Mouse (Mus musculus): ENCODE measurements around the gene Gpr12.
"Not testable (repeated sequence)": the region's sequence is repeated elsewhere in the genome, so short reads cannot be mapped to it uniquely, and the experiment has no call there.

Gene Gpr12

GRCm38 (mm10) chr5:146585307-146585651 is 240 bp upstream of the Gpr12 start:
- no peak for DNase-seq

DNA sequence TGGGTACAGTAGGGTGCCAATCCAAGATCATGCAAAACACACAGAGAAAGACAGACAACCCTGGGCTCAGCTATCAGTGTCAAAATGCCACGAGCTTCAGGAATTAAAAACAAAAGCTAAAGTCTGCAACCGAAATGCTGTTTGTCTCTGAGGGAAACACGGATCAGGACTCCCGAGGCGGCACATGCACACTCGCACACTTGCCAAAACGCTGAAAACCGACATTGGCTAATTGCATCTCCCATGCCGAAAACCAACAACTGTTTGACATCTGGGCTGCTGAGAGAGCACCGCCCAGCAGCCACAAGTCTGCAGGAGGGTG is 922 bp downstream of the Gpr12 start:
- DNase-seq, result no peak

DNA sequence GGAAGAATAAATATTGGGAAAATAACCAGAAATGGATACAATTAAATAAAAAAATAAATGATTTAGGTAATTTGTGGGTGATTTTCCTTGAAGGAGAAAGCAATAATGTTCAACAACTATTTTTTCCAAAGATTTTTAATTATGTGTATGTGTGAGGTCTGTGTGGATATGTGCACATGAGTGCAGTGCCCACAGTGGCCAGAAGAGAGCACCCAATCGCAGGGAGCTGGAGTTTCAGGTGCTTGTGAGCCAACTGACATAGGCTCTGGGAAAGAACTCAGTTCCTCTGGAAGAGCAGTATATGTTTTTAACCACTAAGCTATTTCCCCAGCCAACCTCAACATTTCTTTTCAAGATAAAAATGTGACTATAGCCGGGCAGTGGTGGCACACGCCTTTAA is 8.4 kb downstream of the Gpr12 start:
- DNase-seq, result no peak

DNA sequence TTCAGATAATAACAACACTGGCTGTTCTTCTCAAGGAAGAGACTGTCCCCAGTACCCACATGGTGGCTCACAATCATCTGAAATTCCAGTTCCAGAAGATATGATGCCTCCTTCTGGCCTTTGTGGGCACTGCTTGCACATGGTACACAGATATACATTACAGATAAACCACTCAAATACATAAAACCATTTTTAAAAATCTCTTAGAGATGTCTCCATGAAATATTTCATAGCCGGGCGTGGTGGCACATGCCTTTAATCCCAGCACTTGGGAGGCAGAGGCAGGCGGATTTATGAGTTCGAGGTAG is 12.3 kb downstream of the Gpr12 start:
- DNase-seq, result not testable (repeated sequence)

DNA sequence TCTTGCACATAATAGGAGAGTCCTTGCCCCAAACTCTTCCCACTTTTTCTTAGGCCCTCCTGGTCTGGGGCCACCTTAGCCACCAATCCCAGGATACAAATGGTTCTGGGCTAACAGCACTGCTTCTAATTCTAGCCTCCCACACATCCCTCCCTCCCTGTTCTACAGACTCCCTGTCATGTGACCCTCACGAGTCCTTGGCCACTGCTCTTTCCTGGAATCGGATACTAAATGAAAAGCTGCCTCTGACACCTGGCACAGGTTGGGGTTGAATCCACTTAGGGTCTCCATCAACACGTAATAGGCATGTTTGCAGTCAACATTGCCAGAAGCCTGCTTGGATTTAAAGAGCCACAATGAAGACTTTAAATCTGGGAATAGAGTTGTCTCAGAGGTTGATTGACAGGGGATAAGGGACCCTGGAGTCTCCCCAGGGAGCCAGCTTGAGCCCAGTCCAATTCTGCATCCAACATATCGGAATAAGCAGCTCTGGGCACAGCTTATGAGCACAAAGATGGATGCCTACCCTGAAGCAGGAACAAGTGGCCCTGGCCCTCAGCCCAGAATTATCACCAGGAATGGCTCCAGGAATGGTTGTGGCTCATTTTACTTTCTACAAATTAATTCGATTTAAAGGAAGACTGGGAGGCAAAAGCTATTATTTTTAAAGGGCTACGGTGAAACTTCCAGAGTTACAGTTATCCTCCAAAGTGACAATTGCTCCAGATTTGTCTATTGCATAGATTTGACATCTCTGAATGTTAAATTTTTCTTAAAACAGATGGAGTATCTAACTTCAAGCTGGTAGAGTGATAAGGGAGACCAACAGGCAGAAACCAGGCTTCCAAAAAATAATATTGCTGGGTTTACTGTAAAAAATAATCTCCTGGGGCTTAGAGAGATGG is 13.0 kb downstream of the Gpr12 start:
- DNase-seq, result peak; percentile 16 to 19

DNA sequence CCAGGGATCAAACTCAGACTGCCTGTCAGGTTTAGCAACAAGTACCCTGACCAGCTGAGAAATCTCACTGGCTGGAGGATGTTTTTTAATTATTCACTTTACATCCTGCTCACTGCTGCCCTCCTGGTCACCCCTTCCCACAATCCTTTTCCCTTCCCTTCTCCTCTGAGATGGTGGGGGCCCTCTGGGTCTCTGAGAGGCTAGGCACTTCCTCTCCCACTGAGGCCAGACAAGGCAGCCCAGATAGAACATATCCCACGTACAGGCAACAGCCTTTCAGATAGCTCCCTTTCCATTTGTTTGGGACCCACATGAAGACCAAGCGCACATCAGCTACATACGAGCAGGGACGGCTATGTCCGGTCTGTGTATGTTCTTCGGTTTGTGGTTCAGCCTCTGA is 14.9 kb downstream of the Gpr12 start:
- not testable (repeated sequence) for DNase-seq

GRCm38 (mm10) chr5:146567054-146567453 is 18.0 kb downstream of the Gpr12 start:
- DNase-seq, result no peak

- DNase-seq, result no peak
These were observed 20.8 kb downstream of the Gpr12 start for GRCm38 (mm10) chr5:146564259-146564658.

DNA sequence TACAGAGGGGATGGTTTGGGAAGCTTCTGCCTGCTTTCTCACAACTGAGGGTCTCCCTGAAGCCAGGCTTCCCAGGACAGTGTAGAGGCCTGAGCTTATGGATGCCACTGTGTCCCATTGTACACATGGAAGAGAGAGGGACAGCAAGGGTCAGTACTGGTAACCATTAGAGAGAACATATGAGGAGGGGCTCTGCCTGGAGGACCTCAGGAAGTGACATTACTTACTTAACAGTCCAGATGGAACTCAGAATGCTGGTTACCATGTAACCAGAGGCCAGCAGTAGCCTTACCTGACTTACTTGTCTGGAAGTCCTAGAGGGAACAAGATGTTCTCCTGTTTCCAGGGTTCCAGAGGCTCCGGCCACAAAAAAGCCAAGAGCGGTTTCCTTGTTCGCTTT is 29.2 kb downstream of the Gpr12 start, which contains the start of gene Gm3415:
Gene Gm3415, plus strand, starts transcription at position 301 of the 400 bp plus-strand sequence.
- DNase-seq, result not testable (repeated sequence)

DNA sequence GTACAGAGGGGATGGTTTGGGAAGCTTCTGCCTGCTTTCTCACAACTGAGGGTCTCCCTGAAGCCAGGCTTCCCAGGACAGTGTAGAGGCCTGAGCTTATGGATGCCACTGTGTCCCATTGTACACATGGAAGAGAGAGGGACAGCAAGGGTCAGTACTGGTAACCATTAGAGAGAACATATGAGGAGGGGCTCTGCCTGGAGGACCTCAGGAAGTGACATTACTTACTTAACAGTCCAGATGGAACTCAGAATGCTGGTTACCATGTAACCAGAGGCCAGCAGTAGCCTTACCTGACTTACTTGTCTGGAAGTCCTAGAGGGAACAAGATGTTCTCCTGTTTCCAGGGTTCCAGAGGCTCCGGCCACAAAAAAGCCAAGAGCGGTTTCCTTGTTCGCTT is 47.7 kb downstream of the Gpr12 start, which contains the start of gene Gm3409:
Gene Gm3409, plus strand, starts transcription at position 301 of the 400 bp plus-strand sequence.
- not testable (repeated sequence) for DNase-seq

Measured in cerebellum, postnatal 36 days (tissue).